Mouse (Mus musculus): ENCODE results near the gene Vgll3. TPM values are rescaled to one million over a fixed set of nuclear protein-coding genes. Genes with fewer than 3 reads are reported as not detected.

The Vgll3 gene
- total RNA-seq (2021), result 1 to 10 TPM; 4.1 to 6.8 TPM
- long read RNA-seq, experiment 1, partial matches to known transcripts, result 1 of 3 reads
- long read RNA-seq, experiment 1, other reads (novel, unspliced or antisense), result 1 of 3 reads
- long read RNA-seq, experiment 2, result 0 reads

GRCm38 (mm10) chr16:65814918-65815881 is at the start of gene Vgll3:
Gene Vgll3 (plus strand): TSS chr16:65815257.
- DNase-seq (ENCODE audit: low spot score in 2 of 2), result peak; percentile 26 to 59

DNA sequence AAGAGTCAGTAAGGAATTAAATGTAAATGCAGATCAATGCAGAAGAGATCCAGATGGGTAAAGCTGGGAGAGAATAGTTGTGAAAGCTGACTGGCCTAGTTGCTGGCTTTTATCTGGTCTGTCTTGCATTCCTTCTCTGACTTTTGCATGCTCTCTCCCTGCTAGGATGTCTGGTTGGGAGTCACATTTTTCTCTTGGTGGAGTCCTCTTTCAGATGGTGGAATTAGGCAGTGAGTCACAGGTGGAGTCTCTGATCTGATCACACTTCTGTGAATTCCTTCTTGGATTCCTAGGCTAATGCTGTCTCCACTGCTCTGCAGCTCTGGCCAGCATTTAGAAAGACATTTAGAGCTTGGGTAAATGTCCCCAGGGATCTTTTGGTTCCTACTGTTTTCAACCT is 49.1 kb upstream of the Vgll3 start:
- DNase-seq (ENCODE audit: low spot score in 2 of 2), result no peak

DNA sequence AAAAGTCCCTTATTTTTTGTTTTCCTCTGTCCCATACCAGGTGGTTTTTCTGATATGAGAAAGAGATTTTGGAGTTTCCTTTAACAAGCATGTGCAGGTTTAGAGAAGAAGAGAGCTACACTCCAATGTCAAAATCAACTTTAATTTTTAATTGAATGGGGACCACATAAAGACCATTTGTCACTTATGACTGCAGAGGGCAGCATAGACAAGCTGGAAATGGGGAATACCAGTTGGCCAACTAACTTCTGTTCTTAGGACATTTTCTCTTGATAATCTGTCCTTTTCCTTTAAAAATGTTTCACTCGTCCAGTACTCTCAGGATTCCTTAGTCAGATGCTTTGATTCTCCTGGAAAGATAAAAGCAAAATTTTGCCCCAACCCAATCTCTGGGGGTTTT is 29.1 kb upstream of the Vgll3 start:
- no peak for DNase-seq (ENCODE audit: low spot score in 2 of 2)

DNA sequence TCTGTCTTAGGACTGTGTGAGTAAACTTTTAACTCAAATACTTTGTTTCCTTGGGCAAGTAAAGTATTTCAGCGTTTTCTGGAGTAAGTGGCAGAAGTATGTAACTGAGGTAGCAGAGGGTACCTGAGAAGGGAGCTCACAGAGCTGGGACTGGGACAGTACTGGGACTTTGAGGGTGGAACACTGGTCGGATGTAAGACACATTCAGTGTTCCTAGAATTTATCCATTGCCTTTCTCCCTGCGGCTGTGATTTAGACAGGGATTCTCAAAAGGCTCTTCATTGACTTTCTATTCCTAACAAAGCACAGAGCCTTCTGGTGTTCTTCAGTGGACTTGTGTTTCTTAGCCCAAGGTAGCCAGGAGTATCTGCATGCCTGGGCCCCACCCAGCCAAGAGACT is 1.0 kb downstream of the Vgll3 start:
- DNase-seq (ENCODE audit: low spot score in 2 of 2), result no peak

GRCm38 (mm10) chr16:65818779-65819178 is 3.7 kb downstream of the Vgll3 start:
- DNase-seq (ENCODE audit: low spot score in 2 of 2), result no peak

DNA sequence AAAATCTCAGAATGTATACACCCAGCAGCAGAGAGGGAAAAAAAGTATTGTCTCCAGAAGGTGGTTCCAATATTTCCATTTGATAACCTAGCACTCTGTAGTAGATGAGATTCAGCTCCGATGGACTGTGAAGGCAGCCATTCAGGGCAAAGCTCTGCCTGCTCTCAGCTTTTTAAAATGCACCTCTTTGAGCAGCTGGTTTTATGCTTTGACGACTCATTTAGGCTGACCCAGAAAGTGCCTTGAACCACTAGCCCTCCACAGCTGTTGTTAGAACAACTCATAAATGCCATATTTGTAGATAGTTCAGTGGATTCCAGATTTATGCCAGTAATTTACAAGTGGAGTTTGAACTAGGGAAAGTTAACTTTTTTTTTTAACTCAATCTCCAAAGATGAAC is 5.7 kb downstream of the Vgll3 start:
- no peak for DNase-seq (ENCODE audit: low spot score in 2 of 2)

DNA sequence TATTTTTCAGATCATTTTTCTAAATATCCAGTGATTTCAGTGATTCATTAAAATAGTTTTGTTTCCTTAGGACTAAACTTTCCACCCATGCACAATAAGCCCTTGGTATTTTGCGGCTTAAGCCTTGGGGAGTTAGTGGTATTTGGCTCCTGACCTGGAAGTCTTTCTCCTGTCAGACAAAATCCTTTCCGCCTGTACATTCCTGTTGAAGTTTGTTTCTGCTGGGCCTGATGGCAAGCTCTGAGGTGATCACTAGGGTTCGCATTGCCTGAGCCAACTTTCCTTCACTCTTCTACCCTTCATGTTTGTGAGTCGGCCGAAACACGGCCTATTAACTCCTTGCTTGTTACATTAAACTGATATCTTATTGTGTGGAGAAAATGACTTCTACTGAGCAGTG is 8.7 kb downstream of the Vgll3 start:
- no peak for DNase-seq (ENCODE audit: low spot score in 2 of 2)

GRCm38 (mm10) chr16:65828141-65828565 is 13.1 kb downstream of the Vgll3 start:
- peak in 1 of 2 experiments; percentile 30 for DNase-seq (ENCODE audit: low spot score in 2 of 2)

- DNase-seq (ENCODE audit: low spot score in 2 of 2), result no peak
Measured at GRCm38 (mm10) chr16:65829096-65829495, 14.0 kb downstream of the Vgll3 start.

DNA sequence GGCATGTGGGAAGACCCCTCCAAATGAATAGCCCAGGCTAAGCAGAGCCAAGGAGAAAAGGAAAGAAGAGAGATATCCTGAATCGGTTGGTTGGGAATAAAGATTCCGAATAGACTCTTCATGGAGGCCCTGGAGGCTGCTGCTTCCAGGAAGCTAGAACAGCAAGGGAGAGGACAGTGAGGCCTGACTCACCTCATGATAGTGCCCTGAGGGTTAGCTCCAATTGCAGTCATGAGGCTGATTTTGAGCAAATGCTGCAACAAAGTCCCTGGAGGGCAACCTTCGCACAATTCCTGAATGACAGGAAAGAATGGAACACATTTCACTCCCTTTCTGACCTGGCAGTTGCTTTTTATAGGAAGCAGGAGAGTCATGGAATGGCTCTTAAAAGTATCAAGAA is 19.7 kb downstream of the Vgll3 start:
- DNase-seq (ENCODE audit: low spot score in 2 of 2), result no peak

DNA sequence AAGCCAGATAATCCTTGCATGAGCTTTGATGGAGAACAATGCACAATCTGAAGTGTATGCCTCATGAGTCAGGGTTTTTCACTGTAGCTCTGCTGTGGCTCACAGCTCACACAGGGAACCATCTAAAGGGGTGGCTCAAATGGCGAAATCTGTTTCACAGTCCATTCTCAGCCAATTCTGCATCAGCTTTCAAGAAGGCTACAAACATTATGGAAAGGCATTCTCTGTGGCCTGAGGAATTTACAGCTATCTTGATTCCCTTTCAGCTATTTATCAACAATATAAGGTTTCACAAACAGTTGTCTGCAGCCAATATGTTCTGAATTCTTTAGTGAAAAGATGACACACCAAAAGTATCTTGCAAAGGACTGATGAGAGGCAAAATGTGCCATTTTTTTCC is 35.1 kb downstream of the Vgll3 start:
- no peak for DNase-seq (ENCODE audit: low spot score in 2 of 2)

DNA sequence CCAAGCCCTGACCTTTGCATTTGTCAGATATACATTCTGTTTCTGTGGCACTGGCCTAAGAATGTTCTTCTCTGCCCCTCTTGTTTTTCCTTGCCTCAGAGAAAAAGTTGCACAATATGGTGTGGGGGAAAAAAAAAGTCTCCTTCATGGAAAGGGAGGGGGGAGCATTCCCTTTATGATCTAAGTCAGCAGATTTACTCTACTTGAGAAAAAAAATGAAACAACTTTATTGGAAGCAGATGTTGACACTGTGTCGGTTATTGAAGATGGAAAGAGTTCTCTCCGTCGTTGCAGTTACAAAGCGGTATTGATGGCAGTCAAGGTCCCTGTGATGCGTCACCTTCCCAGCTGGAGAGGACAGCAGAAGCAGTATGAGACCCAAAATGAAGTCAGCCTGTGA is 49.4 kb downstream of the Vgll3 start:
- DNase-seq (ENCODE audit: low spot score in 2 of 2), result no peak

GRCm38 (mm10) chr16:65867927-65868326 is 52.9 kb downstream of the Vgll3 start:
- no peak for DNase-seq (ENCODE audit: low spot score in 2 of 2)

DNA sequence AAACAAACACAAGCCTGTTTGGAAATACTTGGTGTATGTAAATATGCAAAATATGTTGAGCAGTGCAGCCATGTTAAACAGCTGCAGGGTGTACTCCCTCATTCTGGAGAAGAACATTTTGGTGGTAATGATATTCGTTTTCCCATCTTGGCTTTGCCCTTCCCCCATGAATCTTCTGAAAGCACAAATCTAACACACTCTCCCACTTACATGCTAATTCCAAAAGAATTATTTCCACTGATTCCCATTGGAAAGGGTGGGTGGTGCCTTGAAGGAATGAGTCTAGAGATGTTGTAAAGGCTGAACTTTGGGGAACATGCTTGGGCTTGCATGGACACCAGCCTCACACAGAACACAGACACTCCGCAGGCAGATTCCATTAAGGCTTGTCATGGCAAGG is 53.9 kb downstream of the Vgll3 start:
- no peak for DNase-seq (ENCODE audit: low spot score in 2 of 2)

GRCm38 (mm10) chr16:65888940-65889339 is 73.9 kb downstream of the Vgll3 start:
- no peak for DNase-seq (ENCODE audit: low spot score in 2 of 2)

All from adrenal gland, adult 18-20 months (tissue).